Mouse (Mus musculus) CH12.LX (cell line): ENCODE results near the gene Ppp1r8.

ENCODE experiments used
- BHLHE40 ChIP-seq: IDR thresholded peaks from 2 replicates; pipeline ENCODE4 v1.6.1; 2011; ENCODE audit warnings: mild to moderate bottlenecking, low read depth, low read length, improper control_type of control experiment
- CTCF ChIP-seq, 2 experiments: IDR thresholded peaks in 1 of 2; conservative IDR thresholded peaks in 1 of 2; 2 replicates each; pipeline ENCODE4 v1.5.1; 2011 to 2012; ENCODE audit warnings: low read depth in 2 of 2, low read length in 2 of 2, improper control_type of control experiment in 1 of 2, inconsistent platforms in 1 of 2, mild to moderate bottlenecking in 1 of 2, moderate library complexity in 1 of 2
- EP300 ChIP-seq: IDR thresholded peaks from 2 replicates; pipeline ENCODE4 v1.6.1; 2011; ENCODE audit warnings: low read length, improper control_type of control experiment
- ETS1 ChIP-seq: conservative IDR thresholded peaks from 2 replicates; pipeline ENCODE4 v1.6.1; 2012; ENCODE audit warnings: low read depth, mild to moderate bottlenecking, inconsistent platforms, low read length, improper control_type of control experiment, moderate library complexity
- HCFC1 ChIP-seq: IDR thresholded peaks from 2 replicates; pipeline ENCODE4 v1.6.1; 2012; ENCODE audit warnings: low read depth, mild to moderate bottlenecking, inconsistent platforms, low read length, improper control_type of control experiment
- JUN ChIP-seq: IDR thresholded peaks from 2 replicates; pipeline ENCODE4 v1.6.1; 2011; ENCODE audit warnings: low read depth, mild to moderate bottlenecking, low read length, improper control_type of control experiment, moderate library complexity; ENCODE audit not compliant: insufficient read depth
- MAFK ChIP-seq: IDR thresholded peaks from 2 replicates; pipeline ENCODE4 v1.6.1; 2011; ENCODE audit warnings: low read length, improper control_type of control experiment; ENCODE audit not compliant: insufficient replicate concordance
- MAX ChIP-seq: IDR thresholded peaks from 2 replicates; pipeline ENCODE4 v1.6.1; 2011; ENCODE audit warnings: low read length, improper control_type of control experiment
- NRF1 ChIP-seq: IDR thresholded peaks from 2 replicates; pipeline ENCODE4 v1.6.1; 2014; ENCODE audit warnings: low read depth, mild to moderate bottlenecking, inconsistent platforms, low read length, improper control_type of control experiment, moderate library complexity
- TCF12 ChIP-seq: IDR thresholded peaks from 2 replicates; pipeline ENCODE4 v1.6.1; 2014; ENCODE audit warnings: low read depth, mild to moderate bottlenecking, inconsistent platforms, low read length, improper control_type of control experiment
- ZC3H11A ChIP-seq: IDR thresholded peaks from 2 replicates; pipeline ENCODE4 v1.6.1; 2012; ENCODE audit warnings: low read depth, mild to moderate bottlenecking, inconsistent platforms, low read length, improper control_type of control experiment

GRCm38 (mm10) chr4:132884844-132885374 is 41.9 kb upstream of the Ppp1r8 start:
- TF ChIP-seq CTCF (conservative IDR thresholded peaks at IDR 0.05 in 1 of 2, IDR thresholded peaks at IDR 0.05 in 1 of 2; ENCODE audit: low read depth in 2 of 2, low read length in 2 of 2) (no peak), JUN (no peak), ZC3H11A (no peak), HCFC1 (no peak), TCF12 (no peak), MAFK (no peak), ETS1 (no peak), BHLHE40 (no peak), NRF1 (no peak), EP300 (no peak), MAX (no peak)
